Mouse (Mus musculus): ENCODE data around the gene Mrpl45. TPM values are rescaled to one million over a fixed set of nuclear protein-coding genes. Genes with fewer than 3 reads are reported as not detected.
A peak's percentile ranks its signal among the peaks of the same experiment; 100 is the strongest.
"Not testable (repeated sequence)": the region's sequence is repeated elsewhere in the genome, so short reads cannot be mapped to it uniquely, and the experiment has no call there.

Mrpl45 gene
- polyA plus RNA-seq, 1 experiment from 2014 or later: 50.1 TPM

- H3K9ac ChIP-seq: 0 out of 2 replicates have a peak overlapping the region, but pooled peaks have one; percentile 74
- H3K27me3 ChIP-seq: no peaks in the 10 kb centered on the region
- no peak for ATAC-seq (ENCODE audit: insufficient number of reproducible peaks, insufficient read depth, low FRiP score, low TSS enrichment, low read depth)
- H3K4me1 ChIP-seq: peaks cover 20% of the 10 kb centered on the region
- peak overlapping the region; percentile 61 for H3K4me2 ChIP-seq
- H3K27ac ChIP-seq: no peak overlapping the region
- no peaks in the 10 kb centered on the region for H3K9me3 ChIP-seq
- H3K4me3 ChIP-seq: peak overlapping the region; percentile 58
- WGBS: 47% methylated on average over 8 of the region's 8 CpGs
- H3K36me3 ChIP-seq: peaks cover 3% of the 10 kb centered on the region; the same call in 1 of the 2 replicates
Measured at GRCm38 (mm10) chr11:97314751-97315503, 589 bp upstream of the Mrpl45 start.

GRCm38 (mm10) chr11:97321197-97321596 lies 5.7 kb downstream of the Mrpl45 start:
- Histone ChIP-seq H3K4me2 (no peak overlapping the region), H3K4me3 (no peak overlapping the region), H3K36me3 (peaks cover 48% of the 10 kb centered on the region), H3K4me1 (peaks cover 5% of the 10 kb centered on the region; the same call in 1 of the 2 replicates), H3K27ac (no peak overlapping the region), H3K9me3 (no peaks in the 10 kb centered on the region), H3K27me3 (no peaks in the 10 kb centered on the region), H3K9ac (no peak overlapping the region)
- WGBS: 89% methylated on average over 8 of the region's 8 CpGs
- no peak for ATAC-seq (ENCODE audit: insufficient number of reproducible peaks, insufficient read depth, low FRiP score, low TSS enrichment, low read depth)

- not testable (repeated sequence) for H3K4me2 ChIP-seq; H3K4me3 ChIP-seq; H3K9me3 ChIP-seq; H3K9ac ChIP-seq; H3K27ac ChIP-seq; H3K4me1 ChIP-seq; ATAC-seq (ENCODE audit: insufficient number of reproducible peaks, insufficient read depth, low FRiP score, low TSS enrichment, low read depth); H3K27me3 ChIP-seq
- WGBS: 88% methylated on average over 8 of the region's 8 CpGs
- peaks cover 56% of the 10 kb centered on the region for H3K36me3 ChIP-seq
Measured at GRCm38 (mm10) chr11:97321894-97322600, 6.5 kb downstream of the Mrpl45 start.

- peaks cover 77% of the 10 kb centered on the region for H3K36me3 ChIP-seq
- 67% methylated on average over 1 of the region's 1 CpGs for WGBS
- H3K27me3 ChIP-seq: no peaks in the 10 kb centered on the region
- no peak overlapping the region for H3K27ac ChIP-seq
- H3K9ac ChIP-seq: no peak overlapping the region
- no peaks in the 10 kb centered on the region for H3K9me3 ChIP-seq
- H3K4me1 ChIP-seq: no peaks in the 10 kb centered on the region
- no peak for ATAC-seq (ENCODE audit: insufficient number of reproducible peaks, insufficient read depth, low FRiP score, low TSS enrichment, low read depth)
- H3K4me3 ChIP-seq: no peak overlapping the region
- no peak overlapping the region for H3K4me2 ChIP-seq
Measured at GRCm38 (mm10) chr11:97325224-97325623, 9.7 kb downstream of the Mrpl45 start.

GRCm38 (mm10) chr11:97328148-97328547 lies 12.6 kb downstream of the Mrpl45 start:
- Histone ChIP-seq H3K27ac (no peak overlapping the region), H3K4me3 (no peak overlapping the region), H3K4me2 (no peak overlapping the region), H3K4me1 (no peaks in the 10 kb centered on the region), H3K9ac (no peak overlapping the region), H3K27me3 (no peaks in the 10 kb centered on the region), H3K36me3 (peaks cover 65% of the 10 kb centered on the region), H3K9me3 (no peaks in the 10 kb centered on the region)
- 27% methylated on average over 9 of the region's 9 CpGs for WGBS
- no peak for ATAC-seq (ENCODE audit: insufficient number of reproducible peaks, insufficient read depth, low FRiP score, low TSS enrichment, low read depth)

- Histone ChIP-seq H3K4me3 (no peak overlapping the region), H3K27ac (no peak overlapping the region), H3K4me1 (no peaks in the 10 kb centered on the region), H3K36me3 (peaks cover 46% of the 10 kb centered on the region), H3K9me3 (no peaks in the 10 kb centered on the region), H3K4me2 (no peak overlapping the region), H3K27me3 (no peaks in the 10 kb centered on the region), H3K9ac (no peak overlapping the region)
- no peak for ATAC-seq (ENCODE audit: insufficient number of reproducible peaks, insufficient read depth, low FRiP score, low TSS enrichment, low read depth)
- 98% methylated on average over 1 of the region's 1 CpGs for WGBS
Measured at GRCm38 (mm10) chr11:97330315-97330714, 14.8 kb downstream of the Mrpl45 start.

GRCm38 (mm10) chr11:97331231-97332190 lies 16.0 kb downstream of the Mrpl45 start:
- no peak overlapping the region for H3K4me3 ChIP-seq
- peaks cover 7% of the 10 kb centered on the region for H3K4me1 ChIP-seq
- no peak for ATAC-seq (ENCODE audit: insufficient number of reproducible peaks, insufficient read depth, low FRiP score, low TSS enrichment, low read depth)
- no peaks in the 10 kb centered on the region for H3K9me3 ChIP-seq
- no peak overlapping the region; the same call in 1 of the 2 replicates for H3K27ac ChIP-seq
- no peak overlapping the region for H3K4me2 ChIP-seq
- H3K27me3 ChIP-seq: peaks cover 2% of the 10 kb centered on the region; the same call in 1 of the 2 replicates
- whole genome bisulfite sequencing: 82% methylated on average over 12 of the region's 12 CpGs
- no peak overlapping the region for H3K9ac ChIP-seq
- peaks cover 36% of the 10 kb centered on the region for H3K36me3 ChIP-seq

- 35% methylated on average over 9 of the region's 9 CpGs for WGBS
Measured at GRCm38 (mm10) chr11:97333044-97333443, 17.5 kb downstream of the Mrpl45 start.

GRCm38 (mm10) chr11:97333896-97334295 lies 18.4 kb downstream of the Mrpl45 start:
- Histone ChIP-seq H3K4me2 (no peak overlapping the region), H3K9ac (no peak overlapping the region), H3K36me3 (peaks cover 18% of the 10 kb centered on the region), H3K9me3 (no peaks in the 10 kb centered on the region), H3K27ac (no peak overlapping the region), H3K27me3 (peaks cover 7% of the 10 kb centered on the region; the same call in 1 of the 2 replicates), H3K4me1 (peaks cover 24% of the 10 kb centered on the region), H3K4me3 (no peak overlapping the region)
- no peak for ATAC-seq (ENCODE audit: insufficient number of reproducible peaks, insufficient read depth, low FRiP score, low TSS enrichment, low read depth)
- WGBS: 71% methylated on average over 1 of the region's 1 CpGs

More at GRCm38 (mm10) chr11:97333044-97333443, 17.5 kb downstream of the Mrpl45 start:
- Histone ChIP-seq H3K27me3 (peaks cover 7% of the 10 kb centered on the region; the same call in 1 of the 2 replicates), H3K36me3 (peaks cover 25% of the 10 kb centered on the region), H3K9me3 (no peaks in the 10 kb centered on the region), H3K9ac (no peak overlapping the region), H3K4me1 (peaks cover 16% of the 10 kb centered on the region), H3K27ac (no peak overlapping the region), H3K4me3 (no peak overlapping the region), H3K4me2 (no peak overlapping the region)
- no peak for ATAC-seq (ENCODE audit: insufficient number of reproducible peaks, insufficient read depth, low FRiP score, low TSS enrichment, low read depth)

- Histone ChIP-seq H3K9me3 (no peaks in the 10 kb centered on the region), H3K4me3 (no peak overlapping the region), H3K36me3 (peaks cover 13% of the 10 kb centered on the region), H3K27ac (no peak overlapping the region), H3K9ac (no peak overlapping the region), H3K4me1 (peaks cover 27% of the 10 kb centered on the region), H3K27me3 (peaks cover 7% of the 10 kb centered on the region; the same call in 1 of the 2 replicates), H3K4me2 (no peak overlapping the region)
- 85% methylated on average over 9 of the region's 9 CpGs for WGBS
- ATAC-seq (ENCODE audit: insufficient number of reproducible peaks, insufficient read depth, low FRiP score, low TSS enrichment, low read depth): no peak
Measured at GRCm38 (mm10) chr11:97334400-97334799, 18.9 kb downstream of the Mrpl45 start.

GRCm38 (mm10) chr11:97336238-97336637 lies 20.7 kb downstream of the Mrpl45 start:
- no peaks in the 10 kb centered on the region for H3K36me3 ChIP-seq
- H3K27me3 ChIP-seq: peaks cover 7% of the 10 kb centered on the region; the same call in 1 of the 2 replicates
- peaks cover 27% of the 10 kb centered on the region for H3K4me1 ChIP-seq
- 34% methylated on average over 6 of the region's 6 CpGs for WGBS
- no peak overlapping the region for H3K4me2 ChIP-seq
- no peak overlapping the region for H3K27ac ChIP-seq
- H3K4me3 ChIP-seq: no peak overlapping the region
- H3K9ac ChIP-seq: no peak overlapping the region
- H3K9me3 ChIP-seq: no peaks in the 10 kb centered on the region
- no peak for ATAC-seq (ENCODE audit: insufficient number of reproducible peaks, insufficient read depth, low FRiP score, low TSS enrichment, low read depth)
